Mouse (Mus musculus) spleen, embryonic (tissue): ENCODE results near the gene Gart.

Experiments
- CTCF ChIA-PET: fragments of 350-600 bp; sonication (Branson Sonifier 250); formaldehyde crosslinking; loops from one replicate; lab custom pipeline; 2022; lab: Charles Lee

The Gart gene

DNA sequence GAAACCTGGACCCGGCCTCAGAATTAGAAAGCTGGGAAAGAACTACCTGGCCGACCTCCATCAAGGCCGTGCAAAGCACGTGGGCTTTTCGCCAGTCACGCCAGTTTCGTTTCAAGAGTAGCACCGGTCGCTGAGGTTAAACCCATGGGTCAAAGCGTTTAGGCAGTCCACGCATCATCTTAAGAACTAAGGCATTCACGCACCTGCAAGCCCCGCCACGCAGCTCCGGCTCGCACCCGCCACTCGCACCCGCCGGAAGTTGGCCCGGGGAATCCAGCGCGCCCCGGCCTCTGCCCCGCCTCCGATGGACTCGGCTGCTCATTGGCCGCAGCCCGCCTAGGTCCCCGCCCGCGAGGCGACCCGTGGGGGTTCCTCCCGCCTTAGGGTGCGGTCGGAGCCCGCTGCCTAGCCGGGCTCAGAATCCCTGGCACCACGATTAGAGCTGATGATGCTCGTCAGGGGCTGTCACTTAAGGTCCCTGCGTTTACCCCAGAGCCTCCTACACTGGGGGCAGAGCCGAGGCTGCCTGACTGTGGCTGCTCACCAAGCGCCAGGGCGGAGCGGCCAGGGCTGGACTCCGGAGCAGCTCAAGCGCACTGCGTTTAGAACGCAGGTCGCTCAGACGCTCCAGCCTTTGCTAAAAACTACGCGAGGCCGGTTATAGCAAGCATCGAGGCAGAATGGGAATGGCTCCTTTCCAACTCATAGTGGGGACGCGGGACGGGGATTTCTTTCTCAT is at the start of gene Gart:
Gart (minus strand) TSS at position 272 of the 739 bp plus-strand sequence.
- CTCF ChIA-PET, result interaction anchor here (0.6 kb wide), 1 partner anchor 11 kb away, joined by 3 read pairs; no protein-coding TSS in a partner anchor

DNA sequence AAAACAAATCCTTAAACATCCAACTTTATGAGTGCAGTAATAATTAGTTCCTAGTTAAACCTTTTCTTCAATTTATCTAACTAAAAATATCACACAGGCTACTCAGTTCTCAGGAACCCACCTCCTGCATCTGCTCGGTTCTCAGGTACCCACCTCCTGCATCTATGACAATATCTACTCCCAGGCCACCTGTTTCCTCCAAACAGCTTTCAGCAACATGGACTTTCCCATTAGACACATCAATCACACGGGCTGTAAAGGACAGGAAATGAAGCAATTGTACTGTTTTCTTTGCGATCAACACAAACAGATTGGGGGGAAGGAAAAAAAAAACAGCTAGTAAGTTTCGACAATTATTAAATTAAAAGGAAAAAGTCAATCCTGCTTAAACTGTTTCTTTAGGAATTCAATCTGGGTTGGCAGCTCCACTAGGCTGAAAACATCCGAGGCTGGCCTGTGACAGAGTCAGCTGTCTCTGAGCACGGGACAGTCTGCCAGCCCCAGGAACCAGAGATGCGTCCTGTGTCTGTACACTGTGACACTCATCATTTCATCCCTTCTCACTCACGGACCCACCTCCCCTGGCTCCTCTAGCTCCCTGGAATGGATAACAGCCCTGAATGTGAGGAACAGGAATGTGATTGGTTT is 48.5 kb upstream of the Gart start:
- CTCF ChIA-PET, result no interaction called here

DNA sequence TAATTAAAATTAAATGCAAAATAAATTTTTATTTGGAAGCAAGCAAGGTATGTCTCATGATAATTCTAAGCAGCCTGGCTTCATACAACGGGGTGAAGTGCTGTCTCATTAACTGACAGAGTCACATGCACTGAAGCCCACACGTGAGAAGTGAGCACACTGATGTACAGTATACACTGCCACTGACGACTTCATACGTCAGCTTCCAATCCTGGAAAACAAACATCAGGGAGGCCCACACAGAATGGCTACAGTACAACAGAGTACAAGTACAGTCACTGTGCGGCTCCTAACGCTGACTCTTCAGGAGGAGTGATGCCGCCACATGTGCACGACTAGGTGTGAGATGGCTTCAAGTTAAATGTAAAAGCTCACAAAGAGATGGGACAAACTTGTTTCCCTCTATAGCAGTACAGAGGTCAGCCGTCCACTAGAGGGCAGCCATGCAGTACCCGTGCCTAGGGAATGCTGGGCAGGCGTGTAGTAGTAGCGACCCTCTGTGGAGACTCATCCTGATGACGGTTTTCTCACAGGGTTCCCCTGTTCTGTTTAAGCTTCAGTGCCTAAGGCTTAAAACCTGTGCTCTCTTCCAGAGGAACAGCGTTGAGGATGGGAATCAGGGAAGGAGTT is 47.8 kb upstream of the Gart start:
- CTCF ChIA-PET, result interaction anchor here (0.8 kb wide), 1 partner anchor 9 kb away, joined by 3 read pairs; no protein-coding TSS in a partner anchor

DNA sequence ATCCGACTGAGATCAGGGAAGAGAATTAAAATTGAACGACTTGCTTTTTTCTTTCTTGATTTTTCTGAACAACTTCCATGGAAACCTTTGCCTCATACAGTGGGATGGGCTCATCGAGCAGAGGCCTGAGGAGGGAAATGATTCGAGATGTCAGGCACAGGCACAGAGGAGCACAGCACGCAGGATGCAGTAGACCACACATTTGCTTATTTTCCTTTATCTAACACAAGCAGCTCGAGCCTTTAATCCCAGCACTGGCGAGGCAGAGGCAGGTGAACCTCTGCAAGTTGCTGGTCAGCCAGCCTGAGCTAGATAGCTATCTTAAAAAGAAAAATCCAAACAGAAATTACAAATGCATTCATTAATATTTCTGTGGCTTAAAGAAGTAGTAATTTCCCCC is 43.0 kb upstream of the Gart start:
- CTCF ChIA-PET, result no interaction called here

DNA sequence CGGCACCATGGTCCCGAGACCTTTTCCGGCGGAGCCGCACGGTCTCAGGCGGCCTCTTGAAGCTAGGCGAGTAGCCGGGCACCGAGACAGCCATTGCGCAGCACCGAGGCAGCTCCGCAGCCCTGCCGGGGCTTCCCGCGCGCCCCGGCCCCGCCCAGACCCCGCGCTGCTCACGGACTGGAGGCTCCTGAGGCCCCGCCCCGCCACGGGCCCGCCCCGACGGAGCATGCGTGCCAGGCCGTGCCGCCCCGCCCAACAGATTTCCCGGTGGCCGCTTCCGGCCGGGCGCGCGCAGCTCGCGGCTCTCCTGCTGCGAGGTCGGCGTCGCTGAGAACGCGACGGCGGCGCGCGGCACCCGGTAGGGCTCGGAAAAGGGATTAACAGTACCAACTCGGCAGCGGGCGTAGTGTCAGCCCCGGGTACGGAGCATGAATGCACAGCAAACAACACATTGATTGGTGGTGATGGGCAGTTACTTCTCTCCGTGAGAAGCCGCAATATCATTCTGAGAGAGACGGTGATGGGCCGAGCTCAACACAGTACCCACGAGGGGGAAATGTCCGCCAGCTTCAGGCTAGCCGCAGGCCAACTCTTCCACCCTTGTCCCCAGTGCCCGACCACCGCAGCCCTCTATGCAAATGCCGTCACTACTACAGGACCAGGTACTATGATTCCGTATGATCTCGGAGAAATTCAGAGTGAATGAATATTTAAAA is 42.0 kb upstream of the Gart start, which contains the start of gene Donson:
Donson (minus strand) TSS at position 152 of the 716 bp plus-strand sequence.
- CTCF ChIA-PET, result interaction anchor here (0.6 kb wide), 1 partner anchor 44 kb away, joined by 6 read pairs; no protein-coding TSS in a partner anchor

DNA sequence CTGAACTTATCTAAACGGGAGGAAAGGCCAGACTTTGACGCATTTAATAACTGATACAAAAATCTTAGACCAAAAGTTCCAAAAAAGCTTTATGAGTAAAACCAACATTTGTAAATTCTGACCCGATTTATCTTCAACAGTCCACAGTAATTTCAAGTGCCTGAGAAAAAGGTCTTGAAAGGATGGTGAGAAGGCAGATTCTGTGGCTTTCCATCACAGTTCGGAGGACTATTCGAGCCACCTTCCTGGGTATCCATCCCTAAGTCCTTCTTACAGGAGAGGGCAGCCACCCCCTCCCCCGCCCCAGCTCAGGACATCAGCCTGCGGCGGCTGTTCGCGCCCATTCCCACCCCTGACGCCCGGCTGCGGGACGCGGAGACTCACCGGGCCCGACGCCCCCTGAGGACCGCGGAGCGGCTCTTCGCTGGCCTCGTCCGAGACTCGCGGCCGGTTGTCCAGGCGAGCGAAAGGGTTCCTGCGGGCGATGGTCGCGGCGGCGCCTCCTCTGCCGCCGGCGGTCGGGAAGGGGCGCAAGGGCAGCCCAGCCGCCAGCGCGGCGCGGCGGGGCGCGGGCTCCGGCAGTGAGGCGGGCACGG is 41.4 kb upstream of the Gart start:
- CTCF ChIA-PET, result interaction anchor here (0.9 kb wide), 1 partner anchor 40 kb away, joined by 4 read pairs; no protein-coding TSS in a partner anchor

DNA sequence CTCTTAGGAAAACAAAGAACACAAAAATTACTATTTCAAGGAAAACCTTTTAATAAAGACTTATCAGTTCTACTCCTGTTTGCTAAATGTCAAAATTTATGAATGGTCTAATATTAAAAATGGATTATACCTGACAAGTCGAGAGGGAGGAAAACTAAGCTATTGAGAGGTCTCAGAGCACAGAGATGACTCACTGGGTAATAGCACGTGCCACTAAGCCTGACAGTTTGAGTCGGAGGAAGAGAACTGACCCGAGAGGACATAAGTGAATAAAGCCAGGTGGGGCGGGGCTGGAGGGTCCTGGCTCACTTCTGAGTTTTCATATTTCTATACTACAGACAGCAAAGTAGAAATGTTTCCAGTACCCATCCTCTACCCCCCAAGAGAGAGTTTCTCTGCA is 39.6 kb upstream of the Gart start:
- CTCF ChIA-PET, result no interaction called here

DNA sequence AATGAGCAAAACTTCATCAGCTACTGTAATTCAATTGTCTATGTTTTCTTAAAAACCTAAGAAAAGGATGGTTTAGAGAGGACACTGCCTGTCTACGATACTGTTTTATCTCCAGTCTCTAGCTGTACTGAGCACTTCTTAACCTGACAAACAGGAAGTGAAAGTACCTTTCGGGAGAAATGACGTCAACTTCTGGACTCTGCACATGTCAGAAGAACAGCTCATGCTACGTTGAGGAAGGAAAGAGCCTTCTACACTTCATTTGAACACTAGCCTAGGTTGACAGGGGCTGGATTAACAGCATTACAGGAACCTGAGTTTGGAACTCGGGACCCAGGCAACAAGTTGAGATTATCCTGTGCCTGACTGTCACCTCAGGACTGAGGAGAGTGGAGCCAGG is 38.8 kb upstream of the Gart start:
- CTCF ChIA-PET, result interaction anchor here (1.5 kb wide), 1 partner anchor 9 kb away, joined by 3 read pairs; no protein-coding TSS in a partner anchor

DNA sequence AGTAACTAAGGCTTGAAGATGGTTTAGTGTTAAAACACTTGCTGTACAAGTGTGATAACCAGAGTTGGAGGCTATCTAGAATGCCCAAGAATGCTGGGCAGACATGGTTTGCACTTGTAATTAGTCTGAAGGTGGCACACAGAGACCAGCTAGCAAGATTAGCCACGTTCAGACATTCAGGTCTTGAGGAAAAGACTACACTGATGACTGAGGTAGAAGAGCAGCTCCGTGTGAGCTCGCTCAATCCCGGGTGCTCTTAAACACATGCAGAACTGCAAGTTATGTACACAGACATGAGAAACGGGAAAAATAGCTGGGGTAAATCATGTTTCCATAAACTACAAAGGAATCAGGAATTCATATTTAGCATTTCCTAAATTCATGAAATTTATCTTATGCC is 33.9 kb upstream of the Gart start:
- CTCF ChIA-PET, result no interaction called here

DNA sequence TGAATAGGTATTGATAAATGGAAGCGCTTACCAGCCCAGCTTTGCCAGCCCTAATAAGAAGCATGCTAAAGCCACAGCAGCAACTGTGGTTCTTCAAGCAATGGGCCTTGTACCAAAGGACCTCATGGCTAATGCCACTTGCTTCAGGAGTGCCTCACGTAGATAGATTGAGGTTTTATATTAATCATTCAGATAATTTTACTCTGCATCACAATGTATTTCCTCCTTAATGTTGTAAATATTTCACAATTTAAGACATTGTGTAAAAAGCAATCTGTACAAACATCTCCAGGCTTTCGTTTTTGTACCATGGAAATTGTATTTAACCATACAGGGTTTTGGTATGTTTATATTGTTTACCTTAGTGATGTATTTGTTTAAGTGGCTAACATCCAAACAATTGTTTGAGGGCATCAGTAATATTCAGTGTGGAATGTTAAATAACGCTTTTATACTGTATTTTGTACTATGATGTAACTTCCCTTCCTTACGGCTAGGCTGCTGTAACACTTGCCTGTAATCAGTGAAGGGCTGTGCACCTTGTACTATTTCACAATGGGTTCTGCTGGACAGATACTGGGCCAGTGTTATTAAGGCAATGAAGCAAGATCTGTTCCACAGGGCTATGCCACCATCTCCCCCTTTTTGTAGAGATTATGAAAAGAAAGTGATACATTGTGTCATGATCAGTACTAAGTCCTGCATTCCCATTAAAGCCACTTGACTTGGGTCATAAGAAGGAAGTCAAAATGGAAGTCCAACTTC is 31.6 kb upstream of the Gart start:
- CTCF ChIA-PET, result no interaction called here

DNA sequence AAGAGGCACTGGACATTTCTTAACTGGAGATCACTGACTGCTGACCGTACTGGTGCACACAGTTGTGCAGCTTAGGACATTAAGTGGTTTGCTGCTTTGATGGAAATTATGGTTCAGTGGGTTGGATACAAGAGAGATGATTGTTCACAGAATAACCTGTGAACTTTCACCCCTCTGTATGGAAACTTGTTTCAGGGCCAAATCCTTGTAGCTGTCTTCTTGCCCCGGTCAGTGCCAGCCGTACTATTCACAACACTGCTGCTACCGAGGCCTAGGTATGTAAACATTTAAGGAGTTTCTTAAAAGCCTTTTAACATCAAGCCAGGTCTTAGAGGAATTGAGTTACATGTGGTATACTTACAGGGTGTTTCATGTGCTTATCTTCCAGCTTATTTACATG is 27.7 kb upstream of the Gart start:
- CTCF ChIA-PET, result no interaction called here

DNA sequence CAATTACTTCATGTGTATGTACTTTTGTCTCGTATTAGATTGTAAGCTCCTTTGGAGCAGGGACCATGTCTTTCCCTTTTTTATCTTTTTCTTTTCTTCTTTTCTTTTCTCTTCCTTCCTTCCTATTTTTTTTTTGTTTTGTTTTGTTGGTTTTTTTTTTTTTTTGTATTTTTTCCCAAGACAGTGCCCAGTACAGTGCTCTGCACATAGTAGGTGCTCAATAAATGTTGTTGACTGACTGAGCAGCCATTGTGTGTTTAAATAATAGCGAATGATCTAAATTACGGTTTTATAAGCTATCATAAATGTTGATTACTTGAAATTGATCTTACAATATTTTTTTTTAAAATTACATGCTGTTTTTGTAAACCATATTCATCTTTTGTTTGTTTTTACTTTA is 17.0 kb upstream of the Gart start:
- CTCF ChIA-PET, result no interaction called here

DNA sequence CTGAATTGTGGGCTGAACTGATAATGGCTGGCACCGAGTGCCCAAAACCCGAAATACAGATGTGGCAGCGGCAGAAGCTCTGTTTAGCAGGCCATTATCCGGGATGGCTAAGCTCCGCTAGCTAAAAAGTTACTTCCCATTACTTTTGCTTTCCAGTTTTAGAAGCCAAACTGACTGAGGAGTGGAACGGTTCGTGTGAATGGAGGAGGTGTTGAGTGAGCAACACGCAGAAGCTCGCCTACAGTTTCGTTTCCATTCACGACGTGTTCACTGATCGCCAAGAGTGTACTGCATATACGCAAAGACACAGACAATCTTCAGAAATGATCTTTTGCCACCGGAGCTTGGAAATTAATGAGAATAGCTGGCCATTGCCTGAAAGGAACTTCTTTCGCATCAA is 15.6 kb upstream of the Gart start:
- CTCF ChIA-PET, result interaction anchor here (0.6 kb wide), 1 partner anchor 300 kb away, joined by 3 read pairs; no protein-coding TSS in a partner anchor

DNA sequence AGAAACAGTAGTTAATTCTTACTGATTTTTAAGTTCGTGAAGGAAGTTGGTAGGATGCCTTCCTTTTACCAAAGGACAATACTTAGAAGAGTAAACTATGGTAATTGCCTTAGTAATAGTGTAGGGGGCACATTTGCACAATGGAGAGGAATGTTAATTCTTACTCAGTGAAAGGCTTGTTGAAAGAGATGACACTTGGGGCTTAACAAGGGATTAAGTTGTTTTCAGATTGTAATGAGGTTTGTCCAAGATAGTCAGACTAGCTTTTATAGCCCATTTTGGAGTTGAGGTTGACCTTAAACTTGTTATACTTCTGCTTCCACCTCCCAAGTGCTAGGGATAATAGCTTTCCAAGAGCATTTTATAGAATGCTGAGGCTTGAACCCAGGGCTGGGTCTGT is 14.6 kb upstream of the Gart start:
- CTCF ChIA-PET, result no interaction called here

DNA sequence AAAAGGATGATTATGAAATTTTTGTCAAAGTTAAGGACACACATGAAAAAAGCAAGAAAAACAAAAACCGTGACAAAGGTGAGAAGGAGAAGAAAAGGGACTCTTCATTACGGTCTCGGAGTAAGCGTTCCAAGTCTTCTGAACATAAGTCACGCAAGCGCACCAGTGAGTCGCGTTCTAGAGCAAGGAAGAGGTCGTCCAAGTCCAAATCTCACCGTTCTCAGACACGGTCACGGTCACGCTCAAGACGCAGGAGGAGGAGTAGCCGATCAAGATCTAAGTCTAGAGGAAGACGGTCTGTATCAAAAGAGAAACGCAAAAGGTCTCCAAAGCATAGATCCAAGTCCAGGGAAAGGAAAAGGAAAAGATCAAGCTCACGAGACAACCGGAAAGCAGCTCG is 13.0 kb upstream of the Gart start:
- CTCF ChIA-PET, result no interaction called here

DNA sequence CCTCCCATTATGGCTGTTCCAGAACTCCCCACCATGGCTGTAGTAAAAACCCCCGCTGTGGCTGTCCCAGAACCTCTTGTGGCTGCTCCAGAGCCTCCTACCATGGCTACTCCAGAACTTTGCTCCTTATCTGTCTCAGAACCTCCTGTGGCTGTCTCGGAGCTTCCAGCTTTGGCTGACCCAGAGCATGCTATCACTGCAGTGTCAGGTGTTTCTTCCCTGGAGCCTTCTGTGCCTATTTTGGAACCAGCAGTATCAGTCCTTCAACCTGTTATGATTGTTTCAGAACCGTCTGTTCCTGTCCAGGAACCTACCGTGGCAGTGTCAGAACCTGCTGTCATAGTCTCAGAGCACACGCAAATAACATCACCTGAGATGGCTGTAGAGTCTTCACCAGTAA is 11.7 kb upstream of the Gart start:
- CTCF ChIA-PET, result no interaction called here

DNA sequence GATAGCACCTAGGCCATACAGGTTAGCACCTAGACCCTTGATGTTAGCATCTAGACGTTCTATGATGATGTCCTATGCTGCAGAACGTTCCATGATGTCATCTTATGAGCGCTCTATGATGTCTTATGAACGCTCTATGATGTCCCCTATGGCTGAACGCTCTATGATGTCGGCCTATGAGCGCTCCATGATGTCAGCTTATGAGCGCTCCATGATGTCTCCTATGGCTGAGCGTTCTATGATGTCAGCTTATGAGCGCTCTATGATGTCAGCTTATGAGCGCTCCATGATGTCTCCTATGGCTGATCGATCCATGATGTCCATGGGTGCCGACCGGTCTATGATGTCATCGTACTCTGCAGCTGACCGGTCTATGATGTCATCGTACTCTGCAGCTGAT is 10.5 kb upstream of the Gart start:
- CTCF ChIA-PET, result no interaction called here

DNA sequence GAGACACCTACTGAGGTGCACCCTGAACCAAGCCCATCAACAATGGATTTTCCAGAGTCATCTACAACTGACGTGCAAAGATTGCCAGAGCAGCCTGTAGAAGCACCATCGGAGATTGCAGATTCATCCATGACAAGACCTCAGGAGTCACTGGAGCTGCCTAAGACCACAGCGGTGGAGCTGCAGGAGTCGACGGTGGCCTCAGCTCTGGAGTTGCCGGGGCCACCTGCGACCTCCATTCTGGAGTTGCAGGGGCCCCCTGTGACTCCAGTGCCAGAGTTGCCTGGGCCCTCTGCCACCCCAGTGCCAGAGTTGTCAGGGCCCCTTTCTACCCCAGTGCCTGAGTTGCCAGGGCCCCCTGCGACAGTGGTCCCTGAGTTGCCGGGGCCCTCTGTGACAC is 8.5 kb upstream of the Gart start:
- CTCF ChIA-PET, result no interaction called here

DNA sequence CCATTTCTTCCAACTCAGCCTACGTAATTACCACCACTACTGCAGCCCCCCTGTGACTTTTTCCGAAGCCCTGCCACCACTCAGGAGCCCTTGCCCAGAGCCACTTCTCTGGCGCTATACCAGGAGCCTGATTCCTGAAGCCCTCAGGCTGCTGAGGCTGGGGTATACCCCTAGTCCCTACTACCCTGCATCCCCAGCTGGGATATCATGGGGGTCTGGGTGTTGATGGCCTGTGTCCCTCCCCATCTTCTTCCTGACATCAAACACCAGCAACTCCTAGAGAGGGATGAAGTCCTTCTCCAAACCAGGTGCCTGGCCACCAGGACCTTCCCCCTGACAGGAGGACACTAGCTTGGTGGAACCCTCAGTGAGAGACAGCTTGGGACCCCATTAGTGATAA is 5.4 kb upstream of the Gart start:
- CTCF ChIA-PET, result no interaction called here

DNA sequence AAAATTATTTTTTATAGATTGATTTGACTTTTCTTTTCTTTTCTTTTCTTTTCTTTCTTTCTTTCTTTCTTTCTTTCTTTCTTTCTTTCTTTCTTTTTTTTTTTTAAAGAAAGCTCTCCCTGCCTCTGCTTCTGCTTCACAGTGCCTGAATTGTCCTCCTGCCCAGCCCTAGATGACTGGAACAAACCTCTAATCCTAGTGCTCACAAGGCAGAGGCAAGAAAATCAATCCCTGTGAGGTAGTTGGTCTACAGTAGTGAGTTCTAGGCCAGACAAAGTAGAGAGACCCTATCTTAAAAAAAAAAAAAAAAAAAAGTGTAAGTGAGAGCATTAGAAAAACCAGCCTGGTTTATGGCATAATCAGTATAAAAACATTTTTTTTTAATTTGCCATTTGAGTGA is 3.0 kb upstream of the Gart start:
- CTCF ChIA-PET, result interaction anchor here (0.9 kb wide), 1 partner anchor 152 kb away, joined by 3 read pairs; no protein-coding TSS in a partner anchor
